Mouse (Mus musculus) mammary gland, adult 2 months (tissue): ENCODE data around the gene Clec2i. TPM values are rescaled to one million over a fixed set of nuclear protein-coding genes. Genes with fewer than 3 reads are reported as not detected.

Experiments used
- polyA plus RNA-seq: library from polyadenylated mRNA; depleted of rRNA; stranded (reverse); fragments of >200 nt; gene quantifications from 2 replicates; pipeline ENCODE4 v1.2.3, GENCODE M21; 2012; ENCODE audit warnings: low replicate concordance; rRNA removed

The Clec2i gene
- polyA plus RNA-seq: 1.7 and 2.9 TPM in 2 replicates

GRCm38 (mm10) chr6:128887091-128887790 is at the start of gene Clec2i:
Gene Clec2i, plus strand, starts transcription at chr6:128887588.

GRCm38 (mm10) chr6:128890948-128891355 is 3.6 kb downstream of the Clec2i start, which contains the start of gene BC035044:
Gene BC035044, minus strand, starts transcription at chr6:128891126.

GRCm38 (mm10) chr6:128934081-128934480 is 46.7 kb downstream of the Clec2i start, which contains the start of gene Clec2g:
Gene Clec2g, plus strand, starts transcription at chr6:128934381.

Other genes starting within 250 kb of the Clec2i start
- not detected in 2 replicates for gene Clec2h, start 225.2 kb upstream of the Clec2i start, polyA plus RNA-seq
- not detected in 2 replicates for gene Klrb1, start 164.5 kb upstream of the Clec2i start, polyA plus RNA-seq
- 0.74 and 1.3 TPM in 2 replicates for gene Klrb1c, start 98.4 kb upstream of the Clec2i start, polyA plus RNA-seq
- not detected in 2 replicates for gene Gm44511, start 61.3 kb upstream of the Clec2i start, polyA plus RNA-seq
- gene Klrb1b, start 61.3 kb upstream of the Clec2i start, polyA plus RNA-seq: 0.44 and 0.72 TPM in 2 replicates
- 2.2 and 4.7 TPM in 2 replicates for gene BC035044, start 3.5 kb downstream of the Clec2i start, polyA plus RNA-seq
- gene Clec2g, start 46.8 kb downstream of the Clec2i start, polyA plus RNA-seq: not detected in 2 replicates
- gene Klrb1f, start 158.3 kb downstream of the Clec2i start, polyA plus RNA-seq: 0.73 and 1.0 TPM in 2 replicates
- gene Clec2e, start 213.3 kb downstream of the Clec2i start, polyA plus RNA-seq: 0.14 TPM in 1 of 2 replicates, not detected in the other